Mouse (Mus musculus): ENCODE measurements at regions not wholly inside any gene's neighbourhood (a gene's known extent, or its start where the extent isn't known, plus 50 kb on each side); places are given as distances from the start of the nearest gene placed in this dataset.

GRCm38 (mm10) chr5:12222622-12223021 lies 160.6 kb upstream of the Sema3d start:
- DNase-seq (ENCODE audit: low spot score in 2 of 2): no peak

DNA sequence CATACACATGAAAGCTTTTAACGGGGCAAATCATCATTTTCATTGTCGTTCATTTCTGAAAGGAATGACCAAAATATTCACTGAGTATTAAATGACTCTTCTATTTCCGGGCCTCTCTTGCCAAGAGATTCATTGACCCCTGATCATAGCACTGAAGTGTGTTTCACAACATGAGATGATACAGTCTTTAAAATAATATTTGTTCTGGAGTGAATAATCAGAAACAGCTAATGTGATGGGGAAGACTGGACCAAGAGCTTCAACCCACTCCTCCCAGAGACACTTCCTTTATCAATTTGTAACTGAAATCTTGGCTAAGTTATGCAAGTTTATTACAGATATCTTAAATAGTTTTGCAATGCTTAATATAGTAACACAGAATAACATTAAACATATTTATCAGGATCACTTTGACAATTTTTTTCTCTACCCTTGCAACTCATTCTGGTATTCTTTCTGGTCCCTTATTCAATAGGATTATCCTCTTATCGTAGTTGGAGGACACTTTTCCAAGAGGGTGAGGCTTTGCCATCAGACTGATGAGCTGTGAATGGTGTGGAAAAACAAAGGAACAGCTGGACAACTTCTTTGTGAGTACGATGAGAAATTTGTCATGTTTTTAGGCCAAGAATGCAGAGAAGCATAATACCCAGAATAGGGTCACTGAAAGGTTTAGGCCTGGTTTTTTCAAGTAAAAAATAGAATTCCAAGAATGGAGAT lies 149.6 kb upstream of the Sema3d start:
- DNase-seq (ENCODE audit: low spot score in 2 of 2): no peak

- no peak for DNase-seq (ENCODE audit: low spot score in 2 of 2)
Observed at GRCm38 (mm10) chr5:12243179-12243805, 139.9 kb upstream of the Sema3d start.

- DNase-seq (ENCODE audit: low spot score in 2 of 2): no peak
Observed at GRCm38 (mm10) chr5:12293685-12294084, 89.5 kb upstream of the Sema3d start.

DNA sequence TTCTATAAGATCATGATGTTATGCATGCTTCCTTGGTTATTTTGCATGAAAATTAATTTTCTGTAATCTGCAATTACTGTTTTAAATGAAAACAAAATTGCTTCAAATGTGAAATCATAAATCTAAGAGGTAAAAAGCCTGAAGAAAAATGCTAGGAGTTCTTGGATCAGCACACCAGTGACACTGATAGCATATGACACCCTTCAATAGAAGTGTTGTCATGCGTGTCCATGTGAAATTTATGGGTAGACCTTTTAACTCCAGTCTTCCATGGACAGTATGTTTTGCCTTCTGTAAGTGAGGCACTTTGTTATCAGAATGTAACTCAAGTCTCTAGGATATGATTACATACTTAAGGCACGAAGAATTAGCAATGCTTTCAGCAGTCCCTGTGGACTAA lies 85.9 kb upstream of the Sema3d start:
- DNase-seq (ENCODE audit: low spot score in 2 of 2): no peak

GRCm38 (mm10) chr5:12301833-12302808 lies 81.1 kb upstream of the Sema3d start:
- no peak for DNase-seq (ENCODE audit: low spot score in 2 of 2)

- DNase-seq (ENCODE audit: low spot score in 2 of 2): no peak
Observed at GRCm38 (mm10) chr5:12309408-12309807, 73.8 kb upstream of the Sema3d start.

- DNase-seq (ENCODE audit: low spot score in 2 of 2): no peak
Observed at GRCm38 (mm10) chr5:12332648-12333305, 50.4 kb upstream of the Sema3d start.

Measured in right cerebral cortex, postnatal 36 days (tissue).